Mouse (Mus musculus) midbrain, embryonic 11.5 days (tissue): ENCODE results near the gene Tm4sf20. TPM values are rescaled to one million over a fixed set of nuclear protein-coding genes. Genes with fewer than 3 reads are reported as not detected.

Source experiments
- ATAC-seq: fragments of 200-750 bp; cut with Nextera tagmentation; 2 replicates; pipeline ENCODE4 v1.8.0; 2017; ENCODE audit warnings: moderate TSS enrichment, moderate library complexity; ENCODE audit not compliant: low FRiP score
- DNase-seq: peaks from one replicate; pipeline ENCODE4 v3.0.0; 2015; ENCODE audit warnings: low spot score; ENCODE audit errors: missing footprints
- H3K27ac ChIP-seq: fragments of 300-500 bp; sonication (generic); 2 replicates; pipeline ENCODE4 v1.5.1; 2014; ENCODE audit warnings: low read depth, low read length
- H3K27me3 ChIP-seq: fragments of 300-500 bp; sonication (generic); 2 replicates; pipeline ENCODE4 v1.6.1; 2014; ENCODE audit warnings: mild to moderate bottlenecking, low read length, moderate library complexity, mixed read lengths; ENCODE audit not compliant: control insufficient read depth, insufficient read depth
- H3K36me3 ChIP-seq: fragments of 300-500 bp; sonication (generic); 2 replicates; pipeline ENCODE4 v1.6.1; 2014; ENCODE audit warnings: mild to moderate bottlenecking, low read length, moderate library complexity, mixed read lengths; ENCODE audit not compliant: control insufficient read depth, insufficient read depth
- H3K4me1 ChIP-seq: fragments of 300-500 bp; sonication (generic); 2 replicates; pipeline ENCODE4 v1.6.1; 2014; ENCODE audit warnings: low read length; ENCODE audit not compliant: control insufficient read depth, insufficient read depth
- H3K4me2 ChIP-seq: fragments of 300-500 bp; sonication (generic); 2 replicates; pipeline ENCODE4 v1.6.1; 2014; ENCODE audit warnings: mild to moderate bottlenecking, moderate library complexity
- H3K4me3 ChIP-seq: fragments of 300-500 bp; sonication (generic); 2 replicates; pipeline ENCODE4 v1.5.1; 2014; ENCODE audit warnings: low read depth, low read length
- H3K9ac ChIP-seq: fragments of 300-500 bp; sonication (generic); 2 replicates; pipeline ENCODE4 v1.6.1; 2014; ENCODE audit warnings: low read length
- H3K9me3 ChIP-seq: fragments of 300-500 bp; sonication (generic); 2 replicates; pipeline ENCODE4 v1.6.1; 2016; ENCODE audit warnings: low read length; ENCODE audit not compliant: control insufficient read depth
- WGBS: fragments of 180-500 bp; shearing (Covaris S2); extraction: QIAGEN DNeasy Blood & Tissue Kit; methylation state at CpG from one replicate; pipeline ENCODE4 v1.1.7; 2014; 5-methylcytosine and 5-hydroxymethylcytosine counted together
- polyA plus RNA-seq: library from polyadenylated mRNA; unstranded; fragments of >200 nt; fragmentation: Nextera tagmentation; extraction: Ambion mirVana; gene quantifications from 2 replicates; pipeline ENCODE4 v1.2.1, GENCODE M21; 2014

Gene Tm4sf20
- polyA plus RNA-seq, 1 experiment from 2014 or later = 0.08 TPM

GRCm38 (mm10) chr1:82738066-82738465 is 30.2 kb downstream of the Tm4sf20 start:
- H3K4me1 ChIP-seq = no peaks in the 10 kb centered on the region
- WGBS = 92% methylated on average over 1 of the region's 1 CpGs
- H3K4me3 ChIP-seq = no peak overlapping the region
- no peak overlapping the region for H3K27ac ChIP-seq
- H3K27me3 ChIP-seq = no peaks in the 10 kb centered on the region
- DNase-seq = no peak
- no peaks in the 10 kb centered on the region for H3K9me3 ChIP-seq
- H3K9ac ChIP-seq = no peak overlapping the region
- H3K36me3 ChIP-seq = peaks cover 2% of the 10 kb centered on the region; the same call in 1 of the 2 replicates
- no peak for ATAC-seq
- H3K4me2 ChIP-seq = no peak overlapping the region

GRCm38 (mm10) chr1:82733357-82733756 is 34.9 kb downstream of the Tm4sf20 start:
- 89% methylated on average over 1 of the region's 1 CpGs for WGBS
- DNase-seq = no peak
- no peaks in the 10 kb centered on the region for H3K4me1 ChIP-seq
- peaks cover 9% of the 10 kb centered on the region for H3K36me3 ChIP-seq
- no peak overlapping the region for H3K9ac ChIP-seq
- H3K4me2 ChIP-seq = no peak overlapping the region
- no peaks in the 10 kb centered on the region for H3K9me3 ChIP-seq
- H3K4me3 ChIP-seq = no peak overlapping the region
- no peaks in the 10 kb centered on the region for H3K27me3 ChIP-seq
- H3K27ac ChIP-seq = no peak overlapping the region
- ATAC-seq = no peak

GRCm38 (mm10) chr1:82726482-82726881 is 41.8 kb downstream of the Tm4sf20 start:
- Histone ChIP-seq H3K4me3 (no peak overlapping the region), H3K27me3 (no peaks in the 10 kb centered on the region; the same call in 1 of the 2 replicates), H3K27ac (no peak overlapping the region), H3K9me3 (no peaks in the 10 kb centered on the region), H3K9ac (no peak overlapping the region), H3K4me1 (peaks cover 8% of the 10 kb centered on the region), H3K4me2 (no peak overlapping the region), H3K36me3 (peaks cover 4% of the 10 kb centered on the region)
- no peak for ATAC-seq
- no peak for DNase-seq
- WGBS = 95% methylated on average over 5 of the region's 5 CpGs

- H3K4me2 ChIP-seq = peak overlapping the region; percentile 65
- H3K4me3 ChIP-seq = peak overlapping the region; percentile 80
- H3K9ac ChIP-seq = peak overlapping the region; percentile 89
- no peaks in the 10 kb centered on the region; the same call in 1 of the 2 replicates for H3K27me3 ChIP-seq
- WGBS = 57% methylated on average over 4 of the region's 4 CpGs
- H3K27ac ChIP-seq = no peak overlapping the region
- no peak for DNase-seq
- H3K9me3 ChIP-seq = no peaks in the 10 kb centered on the region
- ATAC-seq = no peak
- H3K4me1 ChIP-seq = peaks cover 8% of the 10 kb centered on the region
- peaks cover 4% of the 10 kb centered on the region for H3K36me3 ChIP-seq
These were observed 42.4 kb downstream of the Tm4sf20 start for GRCm38 (mm10) chr1:82725875-82726185.

GRCm38 (mm10) chr1:82725026-82725874 is 43.0 kb downstream of the Tm4sf20 start:
- H3K36me3 ChIP-seq = peaks cover 4% of the 10 kb centered on the region
- ATAC-seq = peak; percentile 97
- peak overlapping the region; percentile 89 for H3K9ac ChIP-seq
- H3K9me3 ChIP-seq = no peaks in the 10 kb centered on the region
- H3K4me2 ChIP-seq = peak overlapping the region; percentile 65
- no peaks in the 10 kb centered on the region; the same call in 1 of the 2 replicates for H3K27me3 ChIP-seq
- WGBS = under 1% methylated on average over 37 of the region's 37 CpGs
- peak overlapping the region; percentile 80 for H3K4me3 ChIP-seq
- H3K4me1 ChIP-seq = peaks cover 8% of the 10 kb centered on the region
- peak overlapping the region; percentile 40; the same call in 1 of the 2 replicates for H3K27ac ChIP-seq
- DNase-seq = peak; percentile 95

GRCm38 (mm10) chr1:82724339-82725025 is 43.8 kb downstream of the Tm4sf20 start, which contains the start of gene Mff:
Gene Mff (plus strand): TSS chr1:82724890.
- Histone ChIP-seq H3K4me1 (peaks cover 8% of the 10 kb centered on the region), H3K9ac (peak within 1 kb of the TSS; percentile 89), H3K27me3 (no peaks in the 10 kb centered on the region; the same call in 1 of the 2 replicates), H3K4me2 (peak within 1 kb of the TSS; percentile 65), H3K27ac (peak within 1 kb of the TSS; percentile 40; the same call in 1 of the 2 replicates), H3K36me3 (no peaks in the 10 kb centered on the region; the same call in none of the 2 replicates), H3K9me3 (no peaks in the 10 kb centered on the region), H3K4me3 (peak within 1 kb of the TSS; percentile 80)
- WGBS = 10% methylated on average over 38 of the region's 38 CpGs
- DNase-seq (peak; percentile 97), ATAC-seq (peak; percentile 99)

GRCm38 (mm10) chr1:82717816-82718512 is 50.3 kb downstream of the Tm4sf20 start:
- Histone ChIP-seq H3K36me3 (no peaks in the 10 kb centered on the region), H3K9ac (no peak overlapping the region), H3K27ac (no peak overlapping the region), H3K9me3 (no peaks in the 10 kb centered on the region), H3K4me2 (no peak overlapping the region), H3K4me1 (no peaks in the 10 kb centered on the region), H3K27me3 (no peaks in the 10 kb centered on the region; the same call in 1 of the 2 replicates), H3K4me3 (no peak overlapping the region)
- no peak for ATAC-seq
- 82% methylated on average over 9 of the region's 9 CpGs for WGBS
- DNase-seq = no peak
